Mouse (Mus musculus) thymus, adult 18-20 months (tissue): ENCODE measurements around the gene Gpr180.
"Not testable (repeated sequence)": the region's sequence is repeated elsewhere in the genome, so short reads cannot be mapped to it uniquely, and the experiment has no call there.

ENCODE experiments used
- DNase-seq, 2 experiments: peaks; one replicate each; pipeline ENCODE4 v3.0.0; 2022; ENCODE audit warnings: mixed read lengths in 2 of 2

Gpr180 gene

GRCm38 (mm10) chr14:118136744-118137452 is at the start of gene Gpr180:
TSS of gene Gpr180 (plus strand) at chr14:118137158.
- peak; percentile 80 to 83 for DNase-seq

GRCm38 (mm10) chr14:118088437-118089207 is 48.3 kb upstream of the Gpr180 start:
- no peak for DNase-seq

GRCm38 (mm10) chr14:118089215-118089805 is 47.6 kb upstream of the Gpr180 start:
- peak; percentile 79 to 84 for DNase-seq

- no peak for DNase-seq
These were observed 47.1 kb upstream of the Gpr180 start for GRCm38 (mm10) chr14:118089806-118090392.

GRCm38 (mm10) chr14:118098265-118098664 is 38.7 kb upstream of the Gpr180 start:
- DNase-seq: no peak

- DNase-seq: no peak
These were observed 35.5 kb upstream of the Gpr180 start for GRCm38 (mm10) chr14:118101227-118101990.

- DNase-seq: not testable (repeated sequence)
These were observed 29.5 kb upstream of the Gpr180 start for GRCm38 (mm10) chr14:118107479-118107878.

GRCm38 (mm10) chr14:118113116-118113515 is 23.8 kb upstream of the Gpr180 start:
- no peak for DNase-seq

- DNase-seq: no peak
These were observed 12.8 kb upstream of the Gpr180 start for GRCm38 (mm10) chr14:118124129-118124528.

GRCm38 (mm10) chr14:118124771-118125170 is 12.2 kb upstream of the Gpr180 start:
- no peak for DNase-seq

GRCm38 (mm10) chr14:118126301-118126700 is 10.7 kb upstream of the Gpr180 start:
- DNase-seq: no peak

GRCm38 (mm10) chr14:118131472-118131871 is 5.5 kb upstream of the Gpr180 start:
- DNase-seq: no peak

- no peak for DNase-seq
These were observed 4.9 kb upstream of the Gpr180 start for GRCm38 (mm10) chr14:118131931-118132641.

GRCm38 (mm10) chr14:118132642-118132977 is 4.3 kb upstream of the Gpr180 start, which contains the start of gene Tgds:
TSS of gene Tgds (minus strand) at chr14:118132755.
- DNase-seq: peak; percentile 96 to 98

- DNase-seq: no peak
These were observed 529 bp downstream of the Gpr180 start for GRCm38 (mm10) chr14:118137487-118137886.

GRCm38 (mm10) chr14:118142283-118142682 is 5.3 kb downstream of the Gpr180 start:
- DNase-seq: no peak

- no peak for DNase-seq
These were observed 11.1 kb downstream of the Gpr180 start for GRCm38 (mm10) chr14:118148046-118148445.

GRCm38 (mm10) chr14:118148554-118148953 is 11.6 kb downstream of the Gpr180 start:
- DNase-seq: no peak

- DNase-seq: no peak
These were observed 13.9 kb downstream of the Gpr180 start for GRCm38 (mm10) chr14:118150656-118151551.

- DNase-seq: no peak
These were observed 14.8 kb downstream of the Gpr180 start for GRCm38 (mm10) chr14:118151651-118152293.
